Mouse (Mus musculus): ENCODE measurements at regions not wholly inside any gene's neighbourhood (a gene's known extent, or its start where the extent isn't known, plus 50 kb on each side); places are given as distances from the start of the nearest gene placed in this dataset.
"Not testable (repeated sequence)": the region's sequence is repeated elsewhere in the genome, so short reads cannot be mapped to it uniquely, and the experiment has no call there.

- not testable (repeated sequence) for H3K27me3 ChIP-seq (ENCODE audit: control insufficient read depth, insufficient read depth, low read length, poor library complexity, severe bottlenecking); DNase-seq (ENCODE audit: low read depth, low spot score); H3K36me3 ChIP-seq (ENCODE audit: control insufficient read depth, insufficient read depth, low read length, poor library complexity, severe bottlenecking)
Measured at GRCm38 (mm10) chr1:184669173-184669572, 63.2 kb downstream of the Hlx start.

- H3K27me3 ChIP-seq (ENCODE audit: control insufficient read depth, insufficient read depth, low read length, poor library complexity, severe bottlenecking), result no peaks in the 10 kb centered on the region
- H3K36me3 ChIP-seq (ENCODE audit: control insufficient read depth, insufficient read depth, low read length, poor library complexity, severe bottlenecking), result no peaks in the 10 kb centered on the region
- DNase-seq (ENCODE audit: low read depth, low spot score), result no peak
Measured at GRCm38 (mm10) chr1:184668428-184668827, 64.0 kb downstream of the Hlx start.

- no peaks in the 10 kb centered on the region for H3K27me3 ChIP-seq (ENCODE audit: control insufficient read depth, insufficient read depth, low read length, poor library complexity, severe bottlenecking)
- no peaks in the 10 kb centered on the region for H3K36me3 ChIP-seq (ENCODE audit: control insufficient read depth, insufficient read depth, low read length, poor library complexity, severe bottlenecking)
- DNase-seq (ENCODE audit: low read depth, low spot score), result no peak
Measured at GRCm38 (mm10) chr1:184668022-184668421, 64.4 kb downstream of the Hlx start.

GRCm38 (mm10) chr1:184665243-184665642 lies 67.2 kb downstream of the Hlx start:
- Histone ChIP-seq H3K36me3 (ENCODE audit: control insufficient read depth, insufficient read depth, low read length, poor library complexity, severe bottlenecking) (no peaks in the 10 kb centered on the region), H3K27me3 (ENCODE audit: control insufficient read depth, insufficient read depth, low read length, poor library complexity, severe bottlenecking) (no peaks in the 10 kb centered on the region)
- DNase-seq (ENCODE audit: low read depth, low spot score), result no peak

- DNase-seq (ENCODE audit: low read depth, low spot score), result no peak
- Histone ChIP-seq H3K27me3 (ENCODE audit: control insufficient read depth, insufficient read depth, low read length, poor library complexity, severe bottlenecking) (no peaks in the 10 kb centered on the region), H3K36me3 (ENCODE audit: control insufficient read depth, insufficient read depth, low read length, poor library complexity, severe bottlenecking) (no peaks in the 10 kb centered on the region)
Measured at GRCm38 (mm10) chr1:184664098-184664375, 68.4 kb downstream of the Hlx start.

GRCm38 (mm10) chr1:184663300-184664097 lies 68.9 kb downstream of the Hlx start:
- no peaks in the 10 kb centered on the region for H3K27me3 ChIP-seq (ENCODE audit: control insufficient read depth, insufficient read depth, low read length, poor library complexity, severe bottlenecking)
- DNase-seq (ENCODE audit: low read depth, low spot score), result no peak

GRCm38 (mm10) chr1:184650541-184651105 lies 81.8 kb downstream of the Hlx start:
- DNase-seq (ENCODE audit: low read depth, low spot score), result no peak
- H3K27me3 ChIP-seq (ENCODE audit: control insufficient read depth, insufficient read depth, low read length, poor library complexity, severe bottlenecking), result no peaks in the 10 kb centered on the region
- no peaks in the 10 kb centered on the region for H3K36me3 ChIP-seq (ENCODE audit: control insufficient read depth, insufficient read depth, low read length, poor library complexity, severe bottlenecking)

More at GRCm38 (mm10) chr1:184663300-184664097, 68.9 kb downstream of the Hlx start:
- no peaks in the 10 kb centered on the region for H3K36me3 ChIP-seq (ENCODE audit: control insufficient read depth, insufficient read depth, low read length, poor library complexity, severe bottlenecking)

- Histone ChIP-seq H3K27me3 (ENCODE audit: control insufficient read depth, insufficient read depth, low read length, poor library complexity, severe bottlenecking) (no peaks in the 10 kb centered on the region), H3K36me3 (ENCODE audit: control insufficient read depth, insufficient read depth, low read length, poor library complexity, severe bottlenecking) (no peaks in the 10 kb centered on the region)
- DNase-seq (ENCODE audit: low read depth, low spot score), result no peak
Measured at GRCm38 (mm10) chr1:184647920-184648540, 84.4 kb downstream of the Hlx start.

- DNase-seq (ENCODE audit: low read depth, low spot score), result no peak
- H3K36me3 ChIP-seq (ENCODE audit: control insufficient read depth, insufficient read depth, low read length, poor library complexity, severe bottlenecking), result no peaks in the 10 kb centered on the region
- H3K27me3 ChIP-seq (ENCODE audit: control insufficient read depth, insufficient read depth, low read length, poor library complexity, severe bottlenecking), result no peaks in the 10 kb centered on the region
Measured at GRCm38 (mm10) chr1:184644767-184645598, 87.4 kb downstream of the Hlx start.

GRCm38 (mm10) chr1:184630695-184631475 lies 101.5 kb downstream of the Hlx start:
- DNase-seq (ENCODE audit: low read depth, low spot score), result no peak
- H3K27me3 ChIP-seq (ENCODE audit: control insufficient read depth, insufficient read depth, low read length, poor library complexity, severe bottlenecking), result no peaks in the 10 kb centered on the region
- H3K36me3 ChIP-seq (ENCODE audit: control insufficient read depth, insufficient read depth, low read length, poor library complexity, severe bottlenecking), result no peaks in the 10 kb centered on the region

- DNase-seq (ENCODE audit: low read depth, low spot score), result no peak
- no peaks in the 10 kb centered on the region for H3K27me3 ChIP-seq (ENCODE audit: control insufficient read depth, insufficient read depth, low read length, poor library complexity, severe bottlenecking)
- H3K36me3 ChIP-seq (ENCODE audit: control insufficient read depth, insufficient read depth, low read length, poor library complexity, severe bottlenecking), result no peaks in the 10 kb centered on the region
Measured at GRCm38 (mm10) chr1:184629194-184629593, 103.2 kb downstream of the Hlx start.

- DNase-seq (ENCODE audit: low read depth, low spot score), result no peak
- Histone ChIP-seq H3K27me3 (ENCODE audit: control insufficient read depth, insufficient read depth, low read length, poor library complexity, severe bottlenecking) (no peaks in the 10 kb centered on the region), H3K36me3 (ENCODE audit: control insufficient read depth, insufficient read depth, low read length, poor library complexity, severe bottlenecking) (no peaks in the 10 kb centered on the region)
Measured at GRCm38 (mm10) chr1:184628566-184629168, 103.8 kb downstream of the Hlx start.

- DNase-seq (ENCODE audit: low read depth, low spot score), result no peak
- Histone ChIP-seq H3K36me3 (ENCODE audit: control insufficient read depth, insufficient read depth, low read length, poor library complexity, severe bottlenecking) (no peaks in the 10 kb centered on the region), H3K27me3 (ENCODE audit: control insufficient read depth, insufficient read depth, low read length, poor library complexity, severe bottlenecking) (no peaks in the 10 kb centered on the region)
Measured at GRCm38 (mm10) chr1:184622462-184622861, 110.0 kb downstream of the Hlx start.

- DNase-seq (ENCODE audit: low read depth, low spot score), result no peak
- no peaks in the 10 kb centered on the region for H3K36me3 ChIP-seq (ENCODE audit: control insufficient read depth, insufficient read depth, low read length, poor library complexity, severe bottlenecking)
- H3K27me3 ChIP-seq (ENCODE audit: control insufficient read depth, insufficient read depth, low read length, poor library complexity, severe bottlenecking), result no peaks in the 10 kb centered on the region
Measured at GRCm38 (mm10) chr1:184621950-184622349, 110.5 kb downstream of the Hlx start.

All from splenic B cell, adult 2 months (primary cell).